Mouse (Mus musculus) lung, embryonic 14.5 days (tissue): ENCODE results near the gene Inpp4a. TPM values are rescaled to one million over a fixed set of nuclear protein-coding genes. Genes with fewer than 3 reads are reported as not detected.

Source experiments
- ATAC-seq: fragments of 200-750 bp; cut with Nextera tagmentation; 2 replicates; pipeline ENCODE4 v1.8.0; 2017; ENCODE audit warnings: mild to moderate bottlenecking, moderate TSS enrichment, moderate library complexity; ENCODE audit not compliant: insufficient read depth
- DNase-seq: peaks from one replicate; pipeline ENCODE4 v3.0.0-alpha.2; 2015
- H3K27ac ChIP-seq: fragments of 300-500 bp; sonication (generic); 2 replicates; pipeline ENCODE4 v1.5.1; 2014; ENCODE audit warnings: low read depth, mild to moderate bottlenecking, moderate library complexity
- H3K27me3 ChIP-seq: fragments of 300-500 bp; sonication (generic); 2 replicates; pipeline ENCODE4 v1.6.1; 2014; ENCODE audit warnings: low read length, control low read depth; ENCODE audit not compliant: insufficient read depth
- H3K36me3 ChIP-seq: fragments of 300-500 bp; sonication (generic); 2 replicates; pipeline ENCODE4 v1.6.1; 2014; ENCODE audit warnings: control low read depth; ENCODE audit not compliant: insufficient read depth
- H3K4me1 ChIP-seq: fragments of 300-500 bp; sonication (generic); 2 replicates; pipeline ENCODE4 v1.6.1; 2014; ENCODE audit warnings: antibody characterized with exemption, control low read depth; ENCODE audit not compliant: insufficient read depth
- H3K4me2 ChIP-seq: fragments of 300-500 bp; sonication (generic); 2 replicates; pipeline ENCODE4 v1.6.1; 2014; ENCODE audit warnings: mild to moderate bottlenecking
- H3K4me3 ChIP-seq: fragments of 300-500 bp; sonication (generic); 2 replicates; pipeline ENCODE4 v1.5.1; 2014; ENCODE audit warnings: low read depth, low read length
- H3K9ac ChIP-seq: fragments of 300-500 bp; sonication (generic); 2 replicates; pipeline ENCODE4 v1.6.1; 2014
- H3K9me3 ChIP-seq: fragments of 300-500 bp; sonication (generic); 2 replicates; pipeline ENCODE4 v1.6.1; 2016; ENCODE audit warnings: low read depth, low read length, control low read depth
- CTCF ChIP-seq: IDR thresholded peaks from 2 replicates; pipeline ENCODE4 v1.5.1; 2016; ENCODE audit warnings: antibody characterized with exemption, low read depth
- WGBS: fragments of 180-500 bp; shearing (Covaris S2); extraction: QIAGEN DNeasy Blood & Tissue Kit; methylation state at CpG from one replicate; pipeline ENCODE4 v1.1.7; 2014; 5-methylcytosine and 5-hydroxymethylcytosine counted together
- polyA plus RNA-seq: library from polyadenylated mRNA; unstranded; fragments of >200 nt; fragmentation: Nextera tagmentation; extraction: Ambion mirVana; gene quantifications from 2 replicates; pipeline ENCODE4 v1.2.1, GENCODE M21; 2014

Inpp4a gene
- polyA plus RNA-seq, 1 experiment from 2014 or later, result 11.1 TPM

DNA sequence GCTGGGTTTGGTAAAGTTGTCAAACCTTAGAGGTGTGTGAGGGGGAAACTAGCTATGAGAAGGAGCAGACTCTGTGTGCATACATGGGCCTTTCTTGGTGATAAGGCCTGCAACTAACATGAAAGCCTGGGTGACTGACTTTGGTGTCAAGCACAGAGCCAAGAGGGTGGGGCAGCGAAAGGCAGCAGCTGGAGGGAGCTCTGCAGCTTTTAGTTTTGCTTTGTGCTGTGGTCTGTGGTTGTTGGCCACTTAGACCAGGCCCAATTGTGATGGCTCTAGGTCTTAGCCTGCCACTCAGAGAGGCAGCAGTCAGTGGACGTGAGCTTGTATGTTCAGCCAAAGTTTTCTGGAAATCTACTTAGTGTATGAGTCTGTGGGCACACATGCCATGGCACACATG is 7.9 kb downstream of the Inpp4a start:
- 85% methylated on average over 2 of the region's 2 CpGs for WGBS

DNA sequence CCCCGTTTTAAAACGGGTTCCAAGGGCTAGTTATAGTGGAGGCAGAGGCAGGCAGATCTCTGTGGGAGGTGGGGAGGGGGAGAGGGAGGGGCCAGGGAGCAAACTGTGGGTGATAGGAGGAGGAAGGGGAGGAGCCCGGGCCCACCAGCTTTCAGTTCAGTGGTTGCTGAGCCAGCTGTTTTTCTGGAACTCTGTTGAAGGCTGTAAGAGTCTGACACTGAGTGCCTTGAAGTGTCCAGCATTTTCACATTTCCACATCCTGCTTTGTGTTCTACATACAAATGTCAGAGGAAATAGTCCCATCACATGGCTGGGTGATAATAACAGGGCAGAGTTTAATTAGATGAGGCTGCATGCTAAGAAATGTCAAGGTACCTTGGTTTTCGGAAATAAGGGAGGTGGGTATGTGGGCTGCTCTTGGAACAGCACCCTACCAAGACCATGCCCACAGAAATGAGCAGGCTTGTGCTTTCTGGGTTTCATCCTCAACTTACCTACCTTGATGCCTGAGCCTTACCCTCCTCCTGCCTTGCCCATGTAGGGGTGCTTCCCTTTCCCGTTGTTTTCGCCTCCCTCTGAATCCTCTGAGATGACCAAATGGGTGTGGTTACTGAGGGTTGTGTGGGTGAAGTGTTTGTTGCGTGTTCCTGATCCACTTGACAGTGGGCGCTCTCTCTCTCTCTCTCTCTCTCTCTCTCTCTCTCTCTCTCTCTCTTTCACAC is 8.5 kb downstream of the Inpp4a start:
- DNase-seq, result no peak

More for the DNA sequence above, 7.9 kb downstream of the Inpp4a start:
- H3K36me3 ChIP-seq, result no peaks in the 10 kb centered on the region
- ATAC-seq (no peak), DNase-seq (no peak)
- no peak for TF ChIP-seq CTCF
- H3K4me3 ChIP-seq, result no peak overlapping the region
- H3K4me1 ChIP-seq, result no peaks in the 10 kb centered on the region
- no peaks in the 10 kb centered on the region for H3K9me3 ChIP-seq
- H3K4me2 ChIP-seq, result no peak overlapping the region
- no peaks in the 10 kb centered on the region for H3K27me3 ChIP-seq
- H3K9ac ChIP-seq, result no peak overlapping the region
- no peak overlapping the region for H3K27ac ChIP-seq

DNA sequence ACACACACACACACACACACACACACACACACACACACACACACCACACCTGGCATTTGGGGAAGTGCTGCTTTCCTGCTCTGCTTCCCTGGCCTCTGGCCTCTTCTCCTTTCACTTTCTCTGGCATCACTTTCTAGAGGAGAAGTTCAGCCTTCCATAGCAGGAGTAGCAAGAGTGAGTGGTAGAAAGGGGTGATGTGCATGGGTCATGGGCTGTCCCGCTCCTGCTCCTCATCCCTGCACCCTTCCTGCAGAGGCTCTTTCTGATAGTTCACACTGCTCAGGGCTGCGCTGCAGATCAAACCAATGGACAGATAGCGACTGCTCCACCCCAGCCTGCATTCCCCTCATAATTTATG is 9.1 kb downstream of the Inpp4a start:
- Histone ChIP-seq H3K36me3 (no peaks in the 10 kb centered on the region), H3K4me3 (no peak overlapping the region), H3K9me3 (no peaks in the 10 kb centered on the region), H3K9ac (no peak overlapping the region), H3K27ac (no peak overlapping the region), H3K4me1 (no peaks in the 10 kb centered on the region), H3K27me3 (no peaks in the 10 kb centered on the region), H3K4me2 (no peak overlapping the region)
- ATAC-seq (no peak), DNase-seq (no peak)
- 71% methylated on average over 3 of the region's 3 CpGs for WGBS
- no peak for TF ChIP-seq CTCF

More for the DNA sequence above, 8.5 kb downstream of the Inpp4a start:
- TF ChIP-seq CTCF, result no peak
- Histone ChIP-seq H3K9ac (no peak overlapping the region), H3K4me2 (no peak overlapping the region), H3K36me3 (no peaks in the 10 kb centered on the region), H3K27ac (no peak overlapping the region), H3K4me1 (no peaks in the 10 kb centered on the region), H3K4me3 (no peak overlapping the region), H3K27me3 (no peaks in the 10 kb centered on the region), H3K9me3 (no peaks in the 10 kb centered on the region)
- no peak for ATAC-seq
- 81% methylated on average over 8 of the region's 8 CpGs for WGBS

DNA sequence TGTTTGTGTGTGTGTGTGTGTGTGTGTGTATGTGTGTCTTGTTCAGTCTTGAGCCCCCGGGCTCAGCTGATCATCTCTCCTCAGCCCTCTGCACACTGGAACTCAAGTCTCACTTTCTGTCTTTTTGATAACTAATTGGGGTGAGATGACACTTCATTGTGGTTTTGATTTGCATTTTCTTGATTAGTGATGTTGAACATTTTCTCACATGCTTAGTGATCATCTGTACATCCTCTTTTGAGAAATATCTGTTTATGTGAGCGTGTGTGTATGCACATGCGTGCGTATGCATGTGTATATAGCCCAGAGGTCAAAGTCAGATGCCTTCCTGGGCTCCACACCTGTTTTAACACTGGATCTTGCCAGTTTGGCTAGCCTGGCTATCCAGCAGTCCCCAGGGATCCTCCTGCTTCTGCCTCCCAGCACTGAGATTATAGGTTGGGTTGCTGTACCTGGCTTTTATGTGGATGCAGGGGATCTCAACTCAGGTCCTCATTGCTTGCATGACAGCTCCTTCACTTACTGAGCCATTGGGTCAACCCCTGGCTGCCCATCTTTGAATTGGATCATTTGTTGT is 10.4 kb downstream of the Inpp4a start:
- Histone ChIP-seq H3K27me3 (no peaks in the 10 kb centered on the region), H3K4me3 (no peak overlapping the region), H3K9me3 (no peaks in the 10 kb centered on the region), H3K27ac (no peak overlapping the region), H3K36me3 (no peaks in the 10 kb centered on the region), H3K4me2 (no peak overlapping the region), H3K9ac (no peak overlapping the region), H3K4me1 (no peaks in the 10 kb centered on the region)
- no peak for TF ChIP-seq CTCF
- 95% methylated on average over 4 of the region's 4 CpGs for WGBS
- DNase-seq (no peak), ATAC-seq (no peak)

DNA sequence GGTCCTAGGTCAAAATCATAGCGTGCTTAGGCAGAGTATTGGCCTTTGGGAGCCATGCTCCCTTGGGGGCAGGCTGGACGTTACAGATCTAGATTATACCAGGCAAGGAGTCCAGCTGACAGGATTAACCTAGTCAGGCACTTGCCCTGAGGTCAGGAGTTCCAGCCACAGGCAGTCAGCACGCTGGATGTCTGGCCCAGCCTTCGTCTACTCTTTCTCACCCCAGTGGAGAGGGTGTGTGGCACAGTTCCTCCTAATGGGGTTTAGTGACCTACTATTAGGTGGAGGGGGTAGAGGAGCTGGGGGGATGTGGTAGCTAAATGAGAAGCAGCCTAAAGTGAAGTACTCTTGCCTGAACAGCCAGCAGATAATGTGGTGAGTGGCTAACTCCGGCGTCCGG is 14.7 kb downstream of the Inpp4a start:
- 30% methylated on average over 7 of the region's 7 CpGs for WGBS
- ATAC-seq, result no peak
- H3K4me1 ChIP-seq, result no peaks in the 10 kb centered on the region
- DNase-seq, result no peak
- H3K4me2 ChIP-seq, result no peak overlapping the region
- no peak overlapping the region for H3K4me3 ChIP-seq
- TF ChIP-seq CTCF, result no peak
- no peak overlapping the region for H3K9ac ChIP-seq
- H3K27me3 ChIP-seq, result no peaks in the 10 kb centered on the region
- no peaks in the 10 kb centered on the region for H3K36me3 ChIP-seq
- H3K9me3 ChIP-seq, result no peaks in the 10 kb centered on the region
- no peak overlapping the region for H3K27ac ChIP-seq

DNA sequence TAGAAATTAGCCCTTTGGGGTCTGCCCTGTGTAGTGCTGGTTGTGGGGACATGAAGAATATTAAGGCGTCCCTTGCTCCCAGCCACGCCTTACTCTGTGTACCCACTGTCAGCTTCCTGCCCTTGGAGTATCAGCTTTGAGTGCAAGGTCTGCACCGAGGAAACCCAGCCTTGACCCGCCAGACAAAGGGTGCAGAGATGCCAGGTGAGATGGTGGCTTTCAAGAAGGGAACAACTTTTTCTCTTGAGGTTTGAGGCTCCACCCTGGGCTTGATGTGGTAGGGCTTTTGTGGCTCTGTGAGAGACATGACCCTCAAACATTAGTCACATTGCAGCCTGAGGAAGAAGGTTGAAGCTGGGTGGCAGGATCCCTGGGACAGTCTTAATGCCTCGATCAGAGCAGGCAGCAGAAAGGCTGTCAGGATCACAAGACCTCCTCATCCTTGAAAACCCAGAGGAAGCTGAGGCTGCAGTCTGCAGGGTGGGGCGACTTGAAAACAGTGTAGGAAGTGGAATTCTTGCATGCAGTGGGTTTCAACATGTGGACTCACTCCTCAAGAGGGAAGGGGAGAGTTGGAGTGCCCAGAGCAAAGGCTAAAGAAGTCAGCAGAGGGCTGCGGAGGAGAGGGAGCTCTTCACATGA is 18.1 kb downstream of the Inpp4a start:
- Histone ChIP-seq H3K9ac (no peak overlapping the region), H3K4me2 (no peak overlapping the region), H3K36me3 (no peaks in the 10 kb centered on the region), H3K27ac (no peak overlapping the region), H3K4me1 (no peaks in the 10 kb centered on the region), H3K27me3 (no peaks in the 10 kb centered on the region), H3K9me3 (no peaks in the 10 kb centered on the region), H3K4me3 (no peak overlapping the region)
- WGBS, result 59% methylated on average over 7 of the region's 7 CpGs
- no peak for TF ChIP-seq CTCF
- ATAC-seq (no peak), DNase-seq (no peak)

DNA sequence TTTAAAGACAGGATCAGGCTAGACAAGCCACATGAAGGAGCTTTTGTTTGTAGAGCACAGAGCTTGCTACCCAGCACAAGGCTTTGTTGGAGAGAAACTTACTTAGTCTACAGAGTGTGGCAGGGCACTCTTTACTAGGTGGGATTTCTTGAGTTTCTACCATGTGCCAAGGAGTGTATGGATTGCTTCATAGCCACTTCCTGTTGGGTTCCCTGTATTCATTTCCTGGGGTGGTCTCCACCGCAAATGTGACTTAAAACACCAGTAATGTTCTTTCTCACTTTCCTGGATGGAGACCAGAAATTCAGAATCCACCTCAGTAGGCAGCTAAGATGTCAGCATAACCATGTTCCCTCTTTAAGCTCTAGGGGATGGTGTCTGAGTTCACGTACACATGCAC is 18.9 kb downstream of the Inpp4a start:
- H3K27me3 ChIP-seq, result no peaks in the 10 kb centered on the region
- no peak overlapping the region for H3K4me2 ChIP-seq
- no peaks in the 10 kb centered on the region for H3K4me1 ChIP-seq
- DNase-seq (no peak), ATAC-seq (no peak)
- no peaks in the 10 kb centered on the region for H3K9me3 ChIP-seq
- H3K9ac ChIP-seq, result no peak overlapping the region
- TF ChIP-seq CTCF, result no peak
- no peak overlapping the region for H3K27ac ChIP-seq
- no peaks in the 10 kb centered on the region for H3K36me3 ChIP-seq
- WGBS, result 77% methylated on average over 2 of the region's 2 CpGs
- no peak overlapping the region for H3K4me3 ChIP-seq
